Mouse (Mus musculus) adrenal gland, postnatal 25 days (tissue): ENCODE results near the gene Gas7. TPM values are rescaled to one million over a fixed set of nuclear protein-coding genes. Genes with fewer than 3 reads are reported as not detected.

Experiments
- DNase-seq: peaks from one replicate; pipeline ENCODE4 v3.0.0; 2021; ENCODE audit warnings: mixed read lengths
- total RNA-seq: library from RNA; stranded (reverse); gene quantifications from 2 replicates; pipeline ENCODE4 v1.2.3, GENCODE M21; 2021

The Gas7 gene
- total RNA-seq, 1 experiment from 2014 or later = 36.1 TPM

DNA sequence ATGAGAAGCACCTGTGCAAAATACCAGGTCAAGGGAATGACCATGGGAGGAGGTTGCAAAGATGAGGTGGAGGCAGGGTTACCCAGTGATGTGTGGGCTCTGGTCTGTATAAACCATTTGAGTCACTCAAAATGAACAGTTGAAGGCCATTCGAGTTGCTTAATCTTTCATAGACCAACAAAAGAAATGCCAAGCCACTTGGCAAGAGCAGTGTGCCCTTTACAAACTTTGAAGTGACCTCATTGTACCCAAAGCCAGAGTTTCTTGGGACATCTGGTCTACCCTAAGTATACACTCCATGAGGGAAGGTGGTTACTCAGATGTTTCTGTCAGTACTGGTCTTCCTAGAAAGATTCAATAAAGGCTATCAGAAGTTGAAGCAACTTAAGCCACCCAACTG lies 80.5 kb downstream of the Gas7 start:
- DNase-seq = no peak

DNA sequence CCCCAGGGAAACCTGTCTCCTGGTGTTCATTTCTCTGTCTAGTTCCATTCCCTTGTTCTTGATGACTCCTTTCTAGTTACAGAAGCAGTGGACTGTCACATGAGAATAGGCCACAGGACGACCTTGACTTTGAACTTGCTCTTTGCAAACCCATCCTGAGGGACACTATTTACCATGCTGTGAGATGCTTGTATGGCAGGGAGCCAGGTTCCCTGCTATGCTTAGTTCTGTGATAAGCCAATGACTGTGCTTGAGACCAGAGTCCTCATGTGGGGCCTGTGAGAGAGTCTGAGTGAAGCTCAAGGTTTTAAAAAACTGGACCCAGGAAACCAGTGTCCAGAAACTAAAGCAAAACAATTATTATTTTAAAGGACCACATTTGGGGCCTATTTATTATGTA lies 81.2 kb downstream of the Gas7 start:
- no peak for DNase-seq

DNA sequence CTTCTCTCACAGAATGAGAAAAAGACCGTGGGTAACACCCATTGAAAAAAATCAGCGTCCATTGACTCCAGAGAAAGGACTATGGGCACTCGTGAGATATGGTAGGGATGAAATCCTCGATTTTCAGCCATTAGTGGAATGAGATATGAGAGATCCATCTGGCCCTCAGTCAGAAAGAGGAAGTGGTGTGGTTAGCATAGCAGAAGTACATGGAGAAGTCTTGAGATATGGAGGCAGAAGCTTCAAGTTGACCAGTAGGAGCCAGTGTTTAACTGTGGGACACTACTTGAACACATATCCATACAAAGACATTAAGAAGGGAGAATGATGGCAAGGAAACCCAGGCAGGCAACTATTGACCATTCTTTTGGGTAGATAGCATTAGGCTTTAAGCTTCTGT lies 82.1 kb downstream of the Gas7 start:
- no peak for DNase-seq

DNA sequence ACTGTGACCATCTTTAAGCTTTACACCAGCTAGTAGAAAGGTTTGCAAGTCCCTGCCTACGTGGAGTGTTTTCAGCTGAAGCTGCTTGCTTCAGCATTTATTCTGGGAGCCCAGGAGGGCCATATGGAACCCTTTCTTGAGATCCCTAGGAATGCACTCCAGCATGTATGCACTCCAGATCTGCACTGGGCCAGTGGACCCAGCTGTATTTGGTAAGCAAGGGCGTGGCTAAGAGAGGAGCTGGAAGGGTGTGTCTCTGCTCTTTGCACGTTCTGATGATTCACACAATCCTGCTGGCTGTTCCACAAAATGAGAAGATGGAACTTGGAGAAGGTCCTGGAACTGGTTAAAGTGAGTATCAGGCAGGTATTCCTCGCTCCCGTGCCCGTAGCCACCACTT lies 83.3 kb downstream of the Gas7 start:
- no peak for DNase-seq

DNA sequence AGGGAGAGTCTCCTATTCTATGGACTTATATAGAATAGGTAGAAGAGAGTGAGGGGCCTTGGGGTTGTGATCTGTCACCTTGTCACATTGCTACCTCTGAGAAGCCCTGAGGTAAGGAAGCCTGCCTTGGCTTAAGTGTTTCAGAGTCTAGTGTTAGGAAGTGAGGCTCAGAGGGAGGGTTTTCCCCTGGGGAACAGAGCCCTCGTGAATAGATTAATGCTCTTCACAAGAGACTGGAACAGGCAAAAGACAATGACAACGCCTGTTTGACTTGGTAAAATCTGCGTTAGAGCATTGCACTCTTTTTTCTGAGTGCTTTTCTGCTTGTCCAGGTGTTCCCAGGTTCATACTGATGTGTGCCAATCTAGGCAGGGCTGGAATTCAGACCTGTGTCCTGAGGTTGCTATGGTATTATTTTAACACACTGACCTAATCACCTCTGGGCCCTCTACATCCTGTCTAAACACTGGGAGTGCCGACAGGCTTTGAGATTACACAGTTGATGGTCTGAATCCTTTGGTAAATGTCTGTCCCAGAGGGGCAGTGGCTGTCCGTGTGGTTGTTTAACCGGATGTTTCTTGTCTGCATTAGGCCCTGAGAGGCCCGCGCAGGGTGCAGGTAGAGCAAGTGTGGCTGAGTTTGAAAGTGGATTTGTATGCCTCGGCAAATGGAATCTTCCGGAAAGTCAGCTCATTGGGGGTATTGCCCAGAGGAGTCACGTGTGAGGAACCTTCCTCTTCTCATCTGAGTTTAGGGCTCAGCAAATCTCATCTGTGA lies 89.6 kb downstream of the Gas7 start:
- DNase-seq = no peak

DNA sequence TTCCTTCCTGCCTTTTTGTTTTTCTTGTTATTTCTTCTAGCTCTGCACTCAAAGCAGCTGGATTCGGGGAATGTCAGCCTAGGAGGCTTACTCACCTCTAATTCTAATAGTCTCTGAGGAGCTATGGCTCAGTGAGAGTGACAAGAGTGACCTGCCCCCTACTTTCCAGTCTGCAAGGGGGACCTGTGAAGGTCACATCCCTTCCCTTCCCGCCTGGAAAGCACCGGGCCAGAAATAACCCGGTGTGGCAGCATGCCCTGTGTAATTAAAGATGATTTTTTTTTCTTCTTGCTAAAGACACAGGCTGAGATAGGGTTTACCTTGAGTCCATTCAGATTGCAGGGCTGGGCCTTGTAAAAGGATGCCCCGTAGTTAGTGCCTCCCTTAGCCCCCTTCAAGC lies 91.3 kb downstream of the Gas7 start:
- DNase-seq = no peak

DNA sequence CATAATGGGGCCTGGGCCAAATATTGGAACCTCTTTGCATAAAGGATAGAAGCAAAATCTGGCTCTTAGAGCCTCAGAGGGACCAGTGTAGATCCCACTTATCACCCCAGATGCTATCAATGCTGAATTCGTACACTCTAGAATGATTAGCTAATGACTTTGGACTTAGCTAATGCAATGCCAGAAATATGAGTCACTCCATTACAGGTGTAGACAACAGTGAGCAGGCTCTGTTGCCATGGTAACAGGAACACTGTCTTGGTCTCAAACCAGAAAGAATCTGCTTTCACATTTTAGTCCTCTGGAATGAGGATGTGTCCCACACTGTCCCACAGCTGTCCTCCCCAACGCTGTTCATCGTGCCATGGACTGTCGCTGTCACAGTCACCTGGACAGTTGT lies 94.1 kb downstream of the Gas7 start:
- DNase-seq = no peak

DNA sequence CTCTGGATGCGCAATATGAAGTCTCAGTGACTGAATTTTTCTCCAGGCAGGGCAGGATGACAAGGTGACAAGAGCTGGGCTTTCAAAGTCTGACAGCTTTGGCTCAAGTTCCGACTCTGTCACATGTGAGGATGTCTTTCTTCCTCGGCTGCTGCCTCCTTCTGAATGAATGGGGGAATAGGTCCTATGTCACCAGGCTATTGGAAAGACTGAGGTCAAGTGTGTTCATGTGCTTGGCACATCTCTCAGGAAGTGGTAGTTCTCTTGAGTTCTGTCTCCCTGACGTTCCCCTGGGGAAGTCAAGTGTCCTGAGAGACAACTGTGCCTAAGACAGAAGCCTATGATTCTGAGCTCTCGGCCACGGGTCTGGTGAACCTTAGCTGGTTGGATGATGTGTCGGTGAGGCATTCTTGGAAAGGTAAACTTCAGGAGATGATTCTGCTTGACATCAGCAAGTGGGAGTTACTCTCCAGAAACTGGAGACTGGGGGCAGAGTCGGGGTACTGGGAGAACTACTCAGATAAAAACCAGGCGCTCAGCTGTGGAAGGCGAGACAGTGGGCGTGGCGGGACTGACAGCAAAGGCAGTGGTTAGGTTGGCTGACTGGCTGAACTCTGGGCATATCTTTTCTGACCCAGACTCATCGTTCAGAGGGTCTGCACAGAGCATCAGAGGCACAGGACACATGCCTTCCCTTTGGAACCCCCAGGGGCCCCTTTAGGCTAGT lies 94.7 kb downstream of the Gas7 start:
- no peak for DNase-seq

DNA sequence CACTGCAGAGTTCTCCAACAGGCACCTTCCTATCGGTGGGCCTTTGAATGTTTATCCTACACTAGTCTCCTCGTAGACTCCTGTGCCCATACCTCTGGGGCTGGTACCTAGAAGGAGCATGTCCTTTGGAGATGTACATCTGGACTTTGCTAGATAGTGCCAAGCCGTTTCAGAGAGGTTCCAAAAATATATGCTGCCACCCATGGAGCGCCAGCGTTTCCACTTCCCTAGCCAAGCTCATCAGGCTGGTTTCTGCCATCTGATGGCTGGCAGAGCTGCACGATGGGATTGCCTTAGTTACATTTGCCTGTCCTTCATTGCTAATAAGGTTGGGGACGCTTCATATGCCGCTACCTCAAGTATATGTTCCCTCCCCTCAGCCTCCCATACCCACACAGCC lies 97.2 kb downstream of the Gas7 start:
- no peak for DNase-seq

DNA sequence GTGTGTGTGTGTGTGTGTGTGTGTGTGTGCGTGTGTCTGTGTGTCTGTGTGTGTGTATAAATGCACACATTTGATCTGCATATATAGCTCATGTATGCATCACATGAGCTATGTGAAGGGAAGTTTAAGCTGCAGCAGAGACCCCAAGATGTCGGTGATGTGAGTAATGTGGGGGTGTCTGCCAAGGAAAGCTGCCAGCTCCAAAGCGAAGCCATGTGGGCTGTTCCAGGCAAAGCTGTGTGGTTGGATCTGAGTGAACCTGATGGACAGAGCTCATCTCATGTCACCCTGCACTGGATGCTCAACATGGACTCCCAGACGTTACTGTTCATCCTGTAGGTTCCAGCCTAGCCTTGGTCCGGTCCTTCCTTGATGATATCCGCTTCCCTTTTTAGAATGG lies 99.0 kb downstream of the Gas7 start:
- DNase-seq = no peak

DNA sequence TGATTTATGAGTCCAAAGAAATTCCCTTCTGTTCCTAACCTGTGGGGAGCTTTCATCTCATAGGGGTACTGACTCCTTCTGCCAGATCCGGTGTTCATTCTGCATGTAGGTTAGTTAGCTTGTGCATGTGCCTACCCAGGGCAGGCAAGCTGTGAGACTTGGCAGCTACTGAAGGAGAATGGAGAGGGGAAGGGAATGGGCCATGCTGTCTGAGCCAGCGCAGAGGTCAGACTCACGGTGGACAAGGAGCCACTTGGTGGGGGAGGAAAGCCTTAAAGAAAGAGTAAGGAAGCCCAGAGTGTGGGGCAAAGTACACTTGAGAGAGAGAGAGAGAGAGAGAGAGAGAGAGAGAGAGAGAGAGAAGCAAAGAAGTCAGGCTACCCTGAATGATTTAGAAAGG lies 101.1 kb downstream of the Gas7 start:
- no peak for DNase-seq

DNA sequence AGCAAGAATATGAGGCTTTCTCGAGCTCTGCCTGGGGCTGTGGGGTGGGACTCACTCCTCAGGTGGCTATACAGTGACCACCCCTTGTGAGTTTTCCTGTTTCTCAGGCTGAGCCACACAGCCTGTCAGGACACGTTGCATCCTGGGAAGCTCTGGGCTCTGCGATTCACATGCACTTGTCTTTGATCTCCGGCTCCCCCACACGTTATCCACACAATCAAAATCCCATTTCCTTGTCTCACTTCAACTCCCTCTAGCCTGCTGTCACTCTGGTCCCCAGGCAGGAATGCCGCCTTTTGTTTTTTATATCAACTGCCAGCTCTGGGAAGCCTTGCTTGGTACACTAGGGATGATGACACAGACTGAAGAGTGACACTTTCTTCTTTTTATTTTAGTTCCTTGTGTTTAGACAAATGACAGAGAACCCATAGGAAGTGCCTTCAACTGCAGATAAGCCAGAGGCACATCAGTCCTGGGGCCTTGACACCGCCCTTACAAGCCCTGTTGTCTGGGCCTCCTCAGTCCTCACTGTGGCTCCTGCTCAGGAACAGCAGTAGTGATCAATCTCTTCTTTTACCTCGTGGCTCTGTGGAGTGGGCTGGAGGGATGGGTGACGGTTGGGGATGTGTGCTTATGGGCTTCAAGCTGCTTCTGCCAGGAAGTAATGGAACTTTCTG lies 103.7 kb downstream of the Gas7 start:
- DNase-seq = no peak

DNA sequence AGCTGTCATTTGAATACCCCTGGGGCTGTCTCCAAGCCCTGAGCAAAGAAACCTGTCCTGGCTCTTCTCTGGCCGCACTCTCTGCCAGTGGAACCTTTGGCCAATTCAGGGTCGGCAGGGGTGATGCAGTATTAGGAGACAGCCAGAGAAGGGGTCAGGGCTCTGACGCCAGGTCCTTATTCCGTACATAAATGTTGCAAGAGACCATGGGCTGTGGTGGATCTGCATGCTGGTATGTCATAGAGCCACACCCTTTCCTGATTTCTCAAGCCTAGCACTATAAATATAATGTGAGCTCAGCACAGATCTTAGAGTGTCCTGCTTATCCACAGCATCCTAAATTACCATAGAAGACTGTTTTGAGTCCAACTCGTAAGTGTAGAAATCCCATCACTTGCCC lies 104.3 kb downstream of the Gas7 start:
- no peak for DNase-seq

DNA sequence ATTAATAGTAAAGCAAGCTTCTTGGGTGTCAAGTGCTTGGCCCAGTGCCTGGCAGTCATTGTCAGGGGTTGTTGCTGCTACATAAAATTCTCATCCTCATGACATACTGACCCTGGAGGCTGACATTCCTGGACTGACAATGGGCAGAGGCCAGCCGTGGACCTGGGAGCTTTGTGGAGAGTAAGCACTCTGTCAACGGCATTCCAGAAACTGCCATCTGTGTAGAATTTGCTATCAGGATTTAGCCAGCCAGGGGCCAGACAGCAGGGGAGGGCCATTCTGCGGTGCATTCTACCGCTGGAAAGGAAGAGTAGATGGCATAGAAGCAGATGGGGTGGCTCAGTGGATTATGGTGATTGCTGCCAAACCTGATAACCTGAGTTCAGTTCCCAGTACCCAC lies 106.4 kb downstream of the Gas7 start:
- DNase-seq = no peak

DNA sequence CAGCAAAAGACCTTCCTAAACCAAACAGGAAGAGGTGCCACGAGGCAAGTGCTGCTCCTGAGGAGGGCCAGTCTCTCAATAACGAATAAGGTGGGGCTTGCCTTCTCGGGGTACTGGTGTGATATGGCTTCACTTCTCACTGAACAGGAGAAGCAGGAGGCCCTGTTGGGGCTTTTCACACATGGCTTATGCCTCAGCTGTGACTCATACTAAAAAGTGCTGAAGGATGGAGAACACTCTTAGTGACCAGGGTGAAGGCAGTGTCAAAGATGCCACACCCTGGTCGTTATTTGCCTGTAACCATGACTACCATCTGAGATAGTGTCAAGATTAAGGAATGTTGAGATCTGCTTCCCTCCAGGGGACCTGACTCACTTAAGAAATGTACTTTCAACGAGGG lies 107.9 kb downstream of the Gas7 start:
- no peak for DNase-seq

DNA sequence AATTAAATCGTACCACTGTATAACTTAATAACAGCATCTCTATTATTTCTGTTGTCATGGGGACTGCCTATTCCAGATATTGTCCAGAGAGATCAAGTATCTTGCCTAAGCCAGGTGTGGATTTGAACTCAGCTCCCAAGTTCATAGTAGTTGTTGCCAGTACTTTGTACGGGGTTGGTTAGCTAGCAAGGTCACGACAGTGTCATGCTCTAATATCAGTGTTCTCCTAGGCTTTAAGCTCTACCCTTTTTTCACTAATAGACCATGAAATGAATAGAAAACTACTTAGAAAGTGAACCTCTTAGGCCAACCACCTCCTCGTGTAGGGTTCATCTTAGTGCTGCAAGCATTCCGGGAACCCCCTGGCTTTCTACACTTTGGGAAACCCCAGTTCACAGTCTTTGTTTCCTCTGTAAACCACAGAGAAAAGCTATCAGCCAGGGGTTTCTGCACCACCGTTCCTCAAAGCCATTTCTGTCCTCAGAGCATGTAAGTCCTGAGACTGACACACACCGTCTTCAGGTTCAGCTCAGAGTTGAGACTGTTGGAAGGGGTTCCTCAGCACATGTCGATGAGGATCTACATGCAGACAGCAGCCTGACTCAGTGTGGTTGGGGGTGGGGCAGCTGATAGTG lies 108.9 kb downstream of the Gas7 start:
- DNase-seq = no peak

DNA sequence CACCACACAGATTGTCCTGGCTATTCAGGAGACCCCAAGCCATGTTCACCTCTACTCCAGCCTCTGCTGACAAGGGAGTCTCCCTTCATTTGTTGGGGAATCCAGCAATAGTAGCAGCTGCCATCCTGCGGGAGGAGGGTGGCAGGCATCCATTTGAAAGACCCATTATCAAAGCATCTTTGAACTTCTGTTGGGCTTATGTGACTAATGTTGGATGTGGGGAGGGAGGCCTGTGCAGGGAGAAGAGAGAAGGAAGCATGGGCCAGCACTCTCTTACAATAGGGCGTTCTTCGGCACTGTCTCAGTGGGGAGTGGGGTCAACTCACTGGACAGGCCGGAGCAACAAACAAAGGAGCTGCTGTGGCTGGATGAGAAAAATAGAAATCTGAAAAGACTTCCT lies 110.3 kb downstream of the Gas7 start:
- no peak for DNase-seq

DNA sequence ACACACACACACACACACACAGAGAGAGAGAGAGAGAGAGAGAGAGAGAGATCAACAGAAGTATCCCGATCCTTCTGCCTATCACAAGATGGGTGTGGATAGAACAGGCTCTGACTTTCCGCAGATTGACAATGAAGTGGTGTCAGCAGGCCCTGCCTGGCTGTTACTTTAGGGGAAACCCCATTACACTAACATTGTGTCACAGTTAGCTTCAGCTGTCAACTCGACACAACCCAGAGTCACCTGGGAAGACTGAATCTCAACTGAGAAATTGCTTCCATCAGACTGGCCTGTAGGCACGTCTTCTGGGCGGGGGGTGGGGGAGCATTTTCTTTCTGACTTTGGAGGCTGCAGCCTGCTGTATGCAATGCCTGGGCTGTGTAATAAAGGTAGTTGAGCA lies 111.5 kb downstream of the Gas7 start:
- DNase-seq = no peak

DNA sequence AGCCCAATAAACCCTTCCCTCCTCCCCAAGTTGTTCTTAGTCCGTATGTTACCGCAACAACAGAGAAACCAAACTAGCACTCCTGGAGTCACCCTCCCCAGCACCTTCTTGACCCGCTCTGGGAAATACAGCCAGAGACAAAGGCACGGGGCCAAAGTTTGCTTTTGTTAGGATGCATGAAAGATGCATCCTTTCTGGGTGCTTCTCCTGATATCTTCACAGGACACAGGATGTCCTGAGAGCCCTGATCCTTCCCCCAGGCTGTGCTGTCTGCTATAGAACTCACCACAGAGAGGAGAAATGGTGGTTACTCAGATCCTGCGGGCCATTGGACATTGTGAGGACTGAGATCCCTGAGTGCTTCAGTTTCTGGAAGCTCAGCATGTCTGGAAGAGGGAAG lies 111.9 kb downstream of the Gas7 start:
- DNase-seq = no peak

DNA sequence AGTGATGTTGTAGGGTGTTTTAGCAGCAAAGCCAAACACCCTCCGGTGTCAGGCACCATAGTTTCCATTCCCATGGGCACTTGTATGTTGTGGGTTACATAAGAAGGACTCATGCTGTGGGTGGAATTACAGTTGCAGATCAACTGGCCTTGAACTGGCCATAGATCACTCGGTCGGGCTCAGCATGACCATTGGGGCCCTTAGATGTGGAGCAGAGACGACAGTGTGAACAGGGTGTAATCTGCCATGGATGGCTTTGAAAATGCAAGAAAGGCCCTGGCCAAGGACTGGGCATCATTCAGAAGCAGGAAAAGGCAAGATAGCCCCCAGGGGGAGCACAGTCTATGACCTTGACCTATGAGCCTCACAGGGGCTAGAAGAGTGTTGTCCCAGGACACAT lies 112.8 kb downstream of the Gas7 start:
- DNase-seq = no peak

DNA sequence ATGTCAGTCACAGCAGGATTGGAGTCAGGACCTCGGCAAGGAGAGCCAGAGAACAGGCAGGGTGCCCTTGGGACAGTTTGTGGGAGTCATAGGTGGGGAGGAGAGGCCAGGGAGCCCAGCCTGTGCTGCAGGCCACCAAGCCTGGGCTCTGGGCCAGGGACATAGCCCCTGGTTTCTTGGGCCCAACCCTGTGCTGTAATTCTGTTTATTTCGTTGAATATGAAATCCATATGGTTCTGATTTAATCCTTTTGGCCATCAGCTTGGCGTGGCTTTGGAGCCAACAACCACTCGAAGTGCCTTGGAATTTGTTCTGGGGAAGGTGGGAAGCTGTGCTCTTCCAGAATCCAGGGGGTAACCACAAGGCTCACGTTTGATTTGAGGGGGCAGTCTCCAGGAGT lies 113.6 kb downstream of the Gas7 start:
- no peak for DNase-seq

DNA sequence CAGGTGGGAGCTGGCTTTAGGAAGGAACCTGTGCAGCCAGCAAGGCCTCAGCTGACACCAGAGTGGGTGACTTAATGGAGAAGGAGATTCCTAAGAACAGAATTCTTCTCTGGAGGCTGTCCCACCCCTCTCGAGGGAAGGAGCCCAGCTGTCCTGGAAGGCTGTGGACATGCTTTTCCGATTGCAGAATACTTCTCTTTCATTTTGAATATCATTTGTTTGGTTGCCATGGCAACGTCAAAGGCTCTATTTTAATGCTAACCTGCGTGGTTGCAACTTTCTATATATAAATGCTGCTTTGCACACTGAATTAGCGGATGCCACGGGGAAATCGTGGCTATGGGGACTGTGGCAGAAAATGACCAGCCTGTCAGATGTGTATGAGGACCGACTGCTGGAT lies 115.7 kb downstream of the Gas7 start:
- no peak for DNase-seq

DNA sequence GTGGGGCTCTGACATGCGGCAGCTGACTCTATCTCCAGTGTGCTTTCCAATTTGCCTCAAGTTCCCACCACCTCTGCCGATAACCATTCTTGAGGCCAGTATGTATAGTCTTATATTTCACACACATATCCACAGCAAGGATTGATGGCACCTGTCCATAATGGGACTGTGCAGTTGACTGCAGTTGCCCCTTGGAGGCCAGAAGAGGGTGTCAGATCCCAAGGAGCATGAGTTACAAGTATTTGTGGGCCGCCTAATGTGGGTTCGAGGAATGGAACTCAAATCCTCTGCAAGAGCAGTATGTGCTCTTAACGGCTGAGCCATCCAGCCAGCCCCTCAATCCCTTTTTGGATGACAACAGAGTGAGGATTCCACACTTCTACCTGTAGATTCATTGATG lies 119.1 kb downstream of the Gas7 start:
- no peak for DNase-seq
